Mouse (Mus musculus): ENCODE data around the gene Rap2c. TPM values are rescaled to one million over a fixed set of nuclear protein-coding genes. Genes with fewer than 3 reads are reported as not detected.

Rap2c gene
- polyA plus RNA-seq, 1 experiment from 2014 or later, result 22.3 TPM

- no peaks in the 10 kb centered on the region for H3K36me3 ChIP-seq
- H3K4me3 ChIP-seq, result peak overlapping the region; percentile 60
- H3K4me1 ChIP-seq, result no peaks in the 10 kb centered on the region
- H3K9ac ChIP-seq (replicated peaks), result peak overlapping the region; percentile 81; the same call in 1 of the 2 replicates
- H3K4me2 ChIP-seq (replicated peaks), result peak overlapping the region; percentile 58
- H3K9me3 ChIP-seq, result no peaks in the 10 kb centered on the region
- 38% methylated on average over 12 of the region's 12 CpGs for whole genome bisulfite sequencing
- no peak overlapping the region for H3K27ac ChIP-seq (replicated peaks)
- H3K27me3 ChIP-seq, result no peaks in the 10 kb centered on the region
- ATAC-seq (ENCODE audit: low FRiP score, low read depth), result no peak
Measured at GRCm38 (mm10) chrX:51016926-51017325, 892 bp downstream of the Rap2c start.

- no peak overlapping the region for H3K4me2 ChIP-seq (replicated peaks)
- H3K9ac ChIP-seq (replicated peaks), result no peak overlapping the region
- H3K9me3 ChIP-seq, result no peaks in the 10 kb centered on the region
- no peaks in the 10 kb centered on the region for H3K4me1 ChIP-seq
- H3K36me3 ChIP-seq, result no peaks in the 10 kb centered on the region
- no peak overlapping the region for H3K4me3 ChIP-seq
- H3K27ac ChIP-seq (replicated peaks), result no peak overlapping the region
- no peaks in the 10 kb centered on the region for H3K27me3 ChIP-seq
- ATAC-seq (ENCODE audit: low FRiP score, low read depth), result no peak
- WGBS, result 80% methylated on average over 2 of the region's 2 CpGs
Measured at GRCm38 (mm10) chrX:51012280-51012679, 5.5 kb downstream of the Rap2c start.

GRCm38 (mm10) chrX:51010323-51010722 lies 7.5 kb downstream of the Rap2c start:
- 88% methylated on average over 4 of the region's 4 CpGs for WGBS
- no peaks in the 10 kb centered on the region for H3K27me3 ChIP-seq
- H3K4me2 ChIP-seq (replicated peaks), result no peak overlapping the region

GRCm38 (mm10) chrX:51000791-51001190 lies 17.0 kb downstream of the Rap2c start:
- ATAC-seq (ENCODE audit: low FRiP score, low read depth), result no peak
- Histone ChIP-seq H3K27ac (replicated peaks) (no peak overlapping the region), H3K4me3 (no peak overlapping the region), H3K36me3 (no peaks in the 10 kb centered on the region), H3K4me2 (replicated peaks) (no peak overlapping the region), H3K4me1 (no peaks in the 10 kb centered on the region), H3K9ac (replicated peaks) (no peak overlapping the region), H3K27me3 (no peaks in the 10 kb centered on the region), H3K9me3 (no peaks in the 10 kb centered on the region)
- WGBS, result 84% methylated on average over 6 of the region's 6 CpGs

More at GRCm38 (mm10) chrX:51010323-51010722, 7.5 kb downstream of the Rap2c start:
- ATAC-seq (ENCODE audit: low FRiP score, low read depth), result no peak
- H3K9ac ChIP-seq (replicated peaks), result no peak overlapping the region
- H3K36me3 ChIP-seq, result 0 out of 2 replicates have a peak, but pooled peaks cover 4% of the 10 kb centered on the region
- H3K4me1 ChIP-seq, result no peaks in the 10 kb centered on the region
- no peak overlapping the region for H3K27ac ChIP-seq (replicated peaks)
- no peaks in the 10 kb centered on the region for H3K9me3 ChIP-seq
- no peak overlapping the region for H3K4me3 ChIP-seq

- no peaks in the 10 kb centered on the region for H3K27me3 ChIP-seq
- H3K9me3 ChIP-seq, result no peaks in the 10 kb centered on the region
- no peak overlapping the region for H3K4me2 ChIP-seq (replicated peaks)
- H3K4me3 ChIP-seq, result no peak overlapping the region
- no peak overlapping the region for H3K9ac ChIP-seq (replicated peaks)
- H3K4me1 ChIP-seq, result no peaks in the 10 kb centered on the region
- no peaks in the 10 kb centered on the region for H3K36me3 ChIP-seq
- no peak overlapping the region for H3K27ac ChIP-seq (replicated peaks)
- 82% methylated on average over 2 of the region's 2 CpGs for WGBS
- ATAC-seq (ENCODE audit: low FRiP score, low read depth), result no peak
Measured at GRCm38 (mm10) chrX:50995310-50995709, 22.5 kb downstream of the Rap2c start.

- 84% methylated on average over 5 of the region's 5 CpGs for WGBS
- no peaks in the 10 kb centered on the region for H3K27me3 ChIP-seq
- no peak for ATAC-seq (ENCODE audit: low FRiP score, low read depth)
- no peaks in the 10 kb centered on the region for H3K36me3 ChIP-seq
- no peak overlapping the region for H3K27ac ChIP-seq (replicated peaks)
- no peak overlapping the region for H3K4me3 ChIP-seq
- H3K4me1 ChIP-seq, result no peaks in the 10 kb centered on the region
- no peak overlapping the region for H3K9ac ChIP-seq (replicated peaks)
- no peak overlapping the region for H3K4me2 ChIP-seq (replicated peaks)
- no peaks in the 10 kb centered on the region for H3K9me3 ChIP-seq
Measured at GRCm38 (mm10) chrX:50991324-50991723, 26.5 kb downstream of the Rap2c start.

GRCm38 (mm10) chrX:50989940-50990339 lies 27.9 kb downstream of the Rap2c start:
- 82% methylated on average over 6 of the region's 6 CpGs for WGBS
- Histone ChIP-seq H3K27ac (replicated peaks) (no peak overlapping the region), H3K4me3 (no peak overlapping the region), H3K27me3 (no peaks in the 10 kb centered on the region), H3K36me3 (no peaks in the 10 kb centered on the region), H3K4me2 (replicated peaks) (no peak overlapping the region), H3K9me3 (no peaks in the 10 kb centered on the region), H3K4me1 (no peaks in the 10 kb centered on the region), H3K9ac (replicated peaks) (no peak overlapping the region)
- ATAC-seq (ENCODE audit: low FRiP score, low read depth), result no peak

GRCm38 (mm10) chrX:50988581-50988980 lies 29.2 kb downstream of the Rap2c start:
- H3K27ac ChIP-seq (replicated peaks), result no peak overlapping the region
- H3K4me2 ChIP-seq (replicated peaks), result no peak overlapping the region
- H3K4me1 ChIP-seq, result no peaks in the 10 kb centered on the region
- H3K36me3 ChIP-seq, result no peaks in the 10 kb centered on the region
- no peak for ATAC-seq (ENCODE audit: low FRiP score, low read depth)
- H3K9ac ChIP-seq (replicated peaks), result no peak overlapping the region
- H3K27me3 ChIP-seq, result no peaks in the 10 kb centered on the region
- 53% methylated on average over 1 of the region's 1 CpGs for WGBS
- no peak overlapping the region for H3K4me3 ChIP-seq
- no peaks in the 10 kb centered on the region for H3K9me3 ChIP-seq

GRCm38 (mm10) chrX:50978428-50978827 lies 39.4 kb downstream of the Rap2c start:
- 71% methylated on average over 2 of the region's 2 CpGs for WGBS
- H3K27ac ChIP-seq (replicated peaks), result no peak overlapping the region

GRCm38 (mm10) chrX:50972145-50972544 lies 45.7 kb downstream of the Rap2c start:
- Histone ChIP-seq H3K36me3 (no peaks in the 10 kb centered on the region), H3K4me3 (no peak overlapping the region), H3K9me3 (no peaks in the 10 kb centered on the region), H3K4me1 (no peaks in the 10 kb centered on the region), H3K27me3 (no peaks in the 10 kb centered on the region), H3K9ac (replicated peaks) (no peak overlapping the region), H3K4me2 (replicated peaks) (no peak overlapping the region), H3K27ac (replicated peaks) (no peak overlapping the region)
- ATAC-seq (ENCODE audit: low FRiP score, low read depth), result no peak
- 89% methylated on average over 4 of the region's 4 CpGs for WGBS

More at GRCm38 (mm10) chrX:50978428-50978827, 39.4 kb downstream of the Rap2c start:
- Histone ChIP-seq H3K9ac (replicated peaks) (no peak overlapping the region), H3K4me1 (no peaks in the 10 kb centered on the region), H3K4me3 (no peak overlapping the region), H3K27me3 (no peaks in the 10 kb centered on the region), H3K36me3 (no peaks in the 10 kb centered on the region), H3K4me2 (replicated peaks) (no peak overlapping the region), H3K9me3 (no peaks in the 10 kb centered on the region)
- ATAC-seq (ENCODE audit: low FRiP score, low read depth), result no peak

- 82% methylated on average over 5 of the region's 5 CpGs for WGBS
- Histone ChIP-seq H3K36me3 (no peaks in the 10 kb centered on the region), H3K27ac (replicated peaks) (no peak overlapping the region), H3K27me3 (no peaks in the 10 kb centered on the region), H3K4me1 (no peaks in the 10 kb centered on the region), H3K9ac (replicated peaks) (no peak overlapping the region), H3K4me2 (replicated peaks) (no peak overlapping the region), H3K4me3 (no peak overlapping the region), H3K9me3 (no peaks in the 10 kb centered on the region)
- no peak for ATAC-seq (ENCODE audit: low FRiP score, low read depth)
Measured at GRCm38 (mm10) chrX:50969907-50970306, 47.9 kb downstream of the Rap2c start.

- H3K4me1 ChIP-seq, result no peaks in the 10 kb centered on the region
- WGBS, result 75% methylated on average over 10 of the region's 10 CpGs
- no peaks in the 10 kb centered on the region for H3K9me3 ChIP-seq
Measured at GRCm38 (mm10) chrX:50968157-50968932, 49.5 kb downstream of the Rap2c start.

GRCm38 (mm10) chrX:50965157-50965556 lies 52.7 kb downstream of the Rap2c start:
- Histone ChIP-seq H3K4me3 (no peak overlapping the region), H3K9me3 (no peaks in the 10 kb centered on the region), H3K36me3 (no peaks in the 10 kb centered on the region), H3K4me1 (no peaks in the 10 kb centered on the region), H3K4me2 (replicated peaks) (no peak overlapping the region), H3K9ac (replicated peaks) (no peak overlapping the region), H3K27ac (replicated peaks) (no peak overlapping the region), H3K27me3 (no peaks in the 10 kb centered on the region)
- no peak for ATAC-seq (ENCODE audit: low FRiP score, low read depth)
- 78% methylated on average over 3 of the region's 3 CpGs for WGBS

More at GRCm38 (mm10) chrX:50968157-50968932, 49.5 kb downstream of the Rap2c start:
- Histone ChIP-seq H3K36me3 (no peaks in the 10 kb centered on the region), H3K4me2 (replicated peaks) (no peak overlapping the region), H3K9ac (replicated peaks) (no peak overlapping the region), H3K27ac (replicated peaks) (no peak overlapping the region), H3K27me3 (no peaks in the 10 kb centered on the region), H3K4me3 (no peak overlapping the region)
- no peak for ATAC-seq (ENCODE audit: low FRiP score, low read depth)
